Mouse (Mus musculus): ENCODE data around the gene Gm572. TPM values are rescaled to one million over a fixed set of nuclear protein-coding genes. Genes with fewer than 3 reads are reported as not detected.

Gene Gm572
- polyA plus RNA-seq, 1 experiment from 2014 or later: not detected

- Histone ChIP-seq H3K27ac (ENCODE audit: low read depth, low read length) (no peak overlapping the region), H3K9me3 (replicated peaks; ENCODE audit: control insufficient read depth, low read length) (no peaks in the 10 kb centered on the region), H3K4me2 (ENCODE audit: low read length) (no peak overlapping the region), H3K9ac (ENCODE audit: low read length) (no peak overlapping the region), H3K4me1 (ENCODE audit: control insufficient read depth, insufficient read depth, low read length) (no peaks in the 10 kb centered on the region), H3K27me3 (replicated peaks; ENCODE audit: control insufficient read depth, insufficient read depth, low read length) (no peaks in the 10 kb centered on the region), H3K4me3 (ENCODE audit: low read depth, low read length) (no peak overlapping the region), H3K36me3 (ENCODE audit: control insufficient read depth, insufficient read depth, low read length) (0 out of 2 replicates have a peak, but pooled peaks cover 8% of the 10 kb centered on the region)
- no peak for ATAC-seq
- DNase-seq (ENCODE audit: low spot score): no peak
- 76% methylated on average over 10 of the region's 10 CpGs for WGBS
Observed at GRCm38 (mm10) chr4:148603376-148604139, 39.6 kb upstream of the Gm572 start.

- WGBS: 80% methylated on average over 7 of the region's 7 CpGs
- no peaks in the 10 kb centered on the region for H3K9me3 ChIP-seq (replicated peaks; ENCODE audit: control insufficient read depth, low read length)
Observed at GRCm38 (mm10) chr4:148604141-148604540, 39.0 kb upstream of the Gm572 start.

GRCm38 (mm10) chr4:148604541-148605165, 38.5 kb upstream of the Gm572 start:
- DNase-seq (ENCODE audit: low spot score) (peak; percentile 66), ATAC-seq (peak; percentile 54; the same call in 1 of the 2 replicates)
- H3K4me1 ChIP-seq (ENCODE audit: control insufficient read depth, insufficient read depth, low read length): no peaks in the 10 kb centered on the region
- H3K27me3 ChIP-seq (replicated peaks; ENCODE audit: control insufficient read depth, insufficient read depth, low read length): no peaks in the 10 kb centered on the region
- no peak overlapping the region for H3K4me3 ChIP-seq (ENCODE audit: low read depth, low read length)
- no peak overlapping the region for H3K4me2 ChIP-seq (ENCODE audit: low read length)
- 89% methylated on average over 3 of the region's 3 CpGs for WGBS
- no peak overlapping the region for H3K27ac ChIP-seq (ENCODE audit: low read depth, low read length)
- no peaks in the 10 kb centered on the region for H3K9me3 ChIP-seq (replicated peaks; ENCODE audit: control insufficient read depth, low read length)
- 0 out of 2 replicates have a peak, but pooled peaks cover 8% of the 10 kb centered on the region for H3K36me3 ChIP-seq (ENCODE audit: control insufficient read depth, insufficient read depth, low read length)
- H3K9ac ChIP-seq (ENCODE audit: low read length): no peak overlapping the region

More at GRCm38 (mm10) chr4:148604141-148604540, 39.0 kb upstream of the Gm572 start:
- H3K4me1 ChIP-seq (ENCODE audit: control insufficient read depth, insufficient read depth, low read length): no peaks in the 10 kb centered on the region
- H3K4me3 ChIP-seq (ENCODE audit: low read depth, low read length): no peak overlapping the region
- no peak for DNase-seq (ENCODE audit: low spot score)
- H3K36me3 ChIP-seq (ENCODE audit: control insufficient read depth, insufficient read depth, low read length): 0 out of 2 replicates have a peak, but pooled peaks cover 3% of the 10 kb centered on the region
- no peak overlapping the region for H3K4me2 ChIP-seq (ENCODE audit: low read length)
- H3K9ac ChIP-seq (ENCODE audit: low read length): no peak overlapping the region
- ATAC-seq: no peak
- no peaks in the 10 kb centered on the region for H3K27me3 ChIP-seq (replicated peaks; ENCODE audit: control insufficient read depth, insufficient read depth, low read length)
- H3K27ac ChIP-seq (ENCODE audit: low read depth, low read length): no peak overlapping the region

- Histone ChIP-seq H3K4me1 (ENCODE audit: control insufficient read depth, insufficient read depth, low read length) (no peaks in the 10 kb centered on the region), H3K27ac (ENCODE audit: low read depth, low read length) (no peak overlapping the region), H3K4me2 (ENCODE audit: low read length) (no peak overlapping the region), H3K4me3 (ENCODE audit: low read depth, low read length) (no peak overlapping the region), H3K27me3 (replicated peaks; ENCODE audit: control insufficient read depth, insufficient read depth, low read length) (no peaks in the 10 kb centered on the region), H3K9me3 (replicated peaks; ENCODE audit: control insufficient read depth, low read length) (no peaks in the 10 kb centered on the region), H3K36me3 (ENCODE audit: control insufficient read depth, insufficient read depth, low read length) (peaks cover 17% of the 10 kb centered on the region; the same call in 1 of the 2 replicates), H3K9ac (ENCODE audit: low read length) (no peak overlapping the region)
- WGBS: 29% methylated on average over 5 of the region's 5 CpGs
- ATAC-seq (peak; percentile 53; the same call in 1 of the 2 replicates), DNase-seq (ENCODE audit: low spot score) (peak; percentile 73)
Observed at GRCm38 (mm10) chr4:148607758-148608157, 35.4 kb upstream of the Gm572 start.

GRCm38 (mm10) chr4:148609805-148610204, 33.3 kb upstream of the Gm572 start:
- peaks cover 33% of the 10 kb centered on the region for H3K36me3 ChIP-seq (ENCODE audit: control insufficient read depth, insufficient read depth, low read length)
- H3K4me1 ChIP-seq (ENCODE audit: control insufficient read depth, insufficient read depth, low read length): no peaks in the 10 kb centered on the region
- ATAC-seq: no peak
- 87% methylated on average over 5 of the region's 5 CpGs for WGBS
- DNase-seq (ENCODE audit: low spot score): no peak
- H3K4me2 ChIP-seq (ENCODE audit: low read length): no peak overlapping the region
- H3K27ac ChIP-seq (ENCODE audit: low read depth, low read length): no peak overlapping the region
- no peak overlapping the region for H3K4me3 ChIP-seq (ENCODE audit: low read depth, low read length)
- no peaks in the 10 kb centered on the region for H3K27me3 ChIP-seq (replicated peaks; ENCODE audit: control insufficient read depth, insufficient read depth, low read length)
- no peaks in the 10 kb centered on the region for H3K9me3 ChIP-seq (replicated peaks; ENCODE audit: control insufficient read depth, low read length)
- H3K9ac ChIP-seq (ENCODE audit: low read length): no peak overlapping the region

GRCm38 (mm10) chr4:148610631-148611364, 32.3 kb upstream of the Gm572 start:
- Histone ChIP-seq H3K9me3 (replicated peaks; ENCODE audit: control insufficient read depth, low read length) (no peaks in the 10 kb centered on the region), H3K4me1 (ENCODE audit: control insufficient read depth, insufficient read depth, low read length) (no peaks in the 10 kb centered on the region), H3K27ac (ENCODE audit: low read depth, low read length) (no peak overlapping the region), H3K27me3 (replicated peaks; ENCODE audit: control insufficient read depth, insufficient read depth, low read length) (no peaks in the 10 kb centered on the region), H3K36me3 (ENCODE audit: control insufficient read depth, insufficient read depth, low read length) (peaks cover 42% of the 10 kb centered on the region), H3K4me3 (ENCODE audit: low read depth, low read length) (no peak overlapping the region), H3K9ac (ENCODE audit: low read length) (no peak overlapping the region), H3K4me2 (ENCODE audit: low read length) (no peak overlapping the region)
- WGBS: 68% methylated on average over 5 of the region's 5 CpGs
- DNase-seq (ENCODE audit: low spot score) (no peak), ATAC-seq (no peak)

GRCm38 (mm10) chr4:148612557-148612956, 30.6 kb upstream of the Gm572 start:
- no peak overlapping the region for H3K4me3 ChIP-seq (ENCODE audit: low read depth, low read length)
- H3K4me1 ChIP-seq (ENCODE audit: control insufficient read depth, insufficient read depth, low read length): no peaks in the 10 kb centered on the region
- no peaks in the 10 kb centered on the region for H3K9me3 ChIP-seq (replicated peaks; ENCODE audit: control insufficient read depth, low read length)
- DNase-seq (ENCODE audit: low spot score) (peak; percentile 36), ATAC-seq (no peak)
- no peak overlapping the region for H3K4me2 ChIP-seq (ENCODE audit: low read length)
- no peak overlapping the region for H3K27ac ChIP-seq (ENCODE audit: low read depth, low read length)
- H3K27me3 ChIP-seq (replicated peaks; ENCODE audit: control insufficient read depth, insufficient read depth, low read length): no peaks in the 10 kb centered on the region
- no peak overlapping the region for H3K9ac ChIP-seq (ENCODE audit: low read length)
- H3K36me3 ChIP-seq (ENCODE audit: control insufficient read depth, insufficient read depth, low read length): peaks cover 56% of the 10 kb centered on the region
- WGBS: 31% methylated on average over 4 of the region's 4 CpGs

GRCm38 (mm10) chr4:148613738-148614137, 29.4 kb upstream of the Gm572 start:
- no peak overlapping the region for H3K4me3 ChIP-seq (ENCODE audit: low read depth, low read length)
- DNase-seq (ENCODE audit: low spot score): no peak
- H3K27ac ChIP-seq (ENCODE audit: low read depth, low read length): no peak overlapping the region
- no peak overlapping the region for H3K9ac ChIP-seq (ENCODE audit: low read length)
- ATAC-seq: no peak
- no peaks in the 10 kb centered on the region for H3K27me3 ChIP-seq (replicated peaks; ENCODE audit: control insufficient read depth, insufficient read depth, low read length)
- H3K36me3 ChIP-seq (ENCODE audit: control insufficient read depth, insufficient read depth, low read length): peaks cover 63% of the 10 kb centered on the region
- H3K4me1 ChIP-seq (ENCODE audit: control insufficient read depth, insufficient read depth, low read length): no peaks in the 10 kb centered on the region
- H3K9me3 ChIP-seq (replicated peaks; ENCODE audit: control insufficient read depth, low read length): no peaks in the 10 kb centered on the region
- WGBS: 49% methylated on average over 9 of the region's 9 CpGs
- no peak overlapping the region for H3K4me2 ChIP-seq (ENCODE audit: low read length)

Measured in forebrain, embryonic 14.5 days (tissue).